Mouse (Mus musculus): ENCODE results near the gene Sod3.

DNA sequence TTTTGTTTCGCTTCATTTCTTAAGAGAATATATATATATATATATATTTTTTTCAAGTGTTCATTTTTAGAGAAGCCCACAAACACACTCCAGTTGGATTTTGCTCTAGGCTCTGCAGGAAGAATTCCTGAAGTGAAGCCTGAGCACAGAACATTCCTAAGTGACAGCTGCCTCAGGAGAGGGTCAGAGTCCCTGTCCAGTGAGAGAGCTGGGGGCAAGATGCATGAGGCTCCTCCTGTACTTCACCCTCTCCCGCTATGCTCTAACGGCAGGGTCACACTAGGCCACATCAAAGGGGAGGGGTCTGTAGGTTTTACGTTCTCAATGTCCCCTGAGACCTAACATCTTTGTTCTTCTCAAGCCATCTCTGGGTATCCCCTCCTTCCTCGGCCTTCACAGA lies 930 bp downstream of the Sod3 start:
- no peak for TF ChIP-seq CTCF (IDR thresholded peaks at IDR 0.05; ENCODE audit: control insufficient read depth, insufficient read depth, low read length)
- TF ChIP-seq POLR2A (IDR thresholded peaks at IDR 0.05; ENCODE audit: borderline replicate concordance, control insufficient read depth, low read depth, low read length), result no peak
